Mouse (Mus musculus): ENCODE data around the gene Cachd1. TPM values are rescaled to one million over a fixed set of nuclear protein-coding genes. Genes with fewer than 3 reads are reported as not detected.

Gene Cachd1
- total RNA-seq, 4 experiments from 2014 or later: 3.0 to 10.7 (median 5.8) TPM

GRCm38 (mm10) chr4:100988231-100988799 is 211.8 kb downstream of the Cachd1 start:
- no peak for DNase-seq (ENCODE audit: low spot score in 2 of 2)

DNA sequence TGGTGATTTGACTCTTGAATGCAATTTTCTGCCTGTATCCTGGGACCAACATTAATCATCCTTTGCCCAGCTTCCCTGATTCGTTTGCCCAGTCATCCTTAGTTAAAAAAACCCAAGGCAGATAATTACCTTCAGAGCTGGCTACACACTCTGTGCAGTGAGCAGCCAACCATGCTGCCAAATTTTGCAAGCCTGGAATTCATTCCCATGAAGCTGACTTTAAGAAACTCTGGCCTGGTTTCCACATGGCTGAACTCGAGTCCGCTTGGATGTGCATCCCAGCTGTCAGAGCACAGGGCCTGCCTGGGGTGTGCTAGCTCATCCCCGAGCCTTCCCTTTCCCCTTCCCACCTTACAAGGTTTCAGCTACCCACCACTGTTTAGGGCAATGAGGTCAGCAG is 214.5 kb downstream of the Cachd1 start:
- no peak for DNase-seq (ENCODE audit: low spot score in 2 of 2)

DNA sequence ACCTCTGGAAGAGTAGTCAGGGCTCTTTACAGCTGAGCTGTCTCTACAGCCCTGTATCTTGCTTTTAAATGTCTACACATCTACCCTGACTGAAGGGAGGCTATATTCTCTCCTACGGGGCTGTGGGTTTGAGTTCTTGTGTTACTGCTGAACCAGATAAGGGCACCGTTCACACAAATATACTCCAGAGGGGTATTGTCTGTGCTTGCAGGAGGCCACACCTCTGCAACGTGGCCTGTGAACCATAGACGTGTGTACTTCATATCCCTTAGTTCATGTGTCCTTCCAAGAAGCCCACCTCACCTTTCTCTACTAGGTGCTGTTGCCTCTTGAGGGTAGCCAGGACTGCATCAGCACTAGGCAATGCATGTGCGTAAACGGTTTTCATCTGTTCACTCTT is 215.6 kb downstream of the Cachd1 start:
- no peak for DNase-seq (ENCODE audit: low spot score in 2 of 2)

DNA sequence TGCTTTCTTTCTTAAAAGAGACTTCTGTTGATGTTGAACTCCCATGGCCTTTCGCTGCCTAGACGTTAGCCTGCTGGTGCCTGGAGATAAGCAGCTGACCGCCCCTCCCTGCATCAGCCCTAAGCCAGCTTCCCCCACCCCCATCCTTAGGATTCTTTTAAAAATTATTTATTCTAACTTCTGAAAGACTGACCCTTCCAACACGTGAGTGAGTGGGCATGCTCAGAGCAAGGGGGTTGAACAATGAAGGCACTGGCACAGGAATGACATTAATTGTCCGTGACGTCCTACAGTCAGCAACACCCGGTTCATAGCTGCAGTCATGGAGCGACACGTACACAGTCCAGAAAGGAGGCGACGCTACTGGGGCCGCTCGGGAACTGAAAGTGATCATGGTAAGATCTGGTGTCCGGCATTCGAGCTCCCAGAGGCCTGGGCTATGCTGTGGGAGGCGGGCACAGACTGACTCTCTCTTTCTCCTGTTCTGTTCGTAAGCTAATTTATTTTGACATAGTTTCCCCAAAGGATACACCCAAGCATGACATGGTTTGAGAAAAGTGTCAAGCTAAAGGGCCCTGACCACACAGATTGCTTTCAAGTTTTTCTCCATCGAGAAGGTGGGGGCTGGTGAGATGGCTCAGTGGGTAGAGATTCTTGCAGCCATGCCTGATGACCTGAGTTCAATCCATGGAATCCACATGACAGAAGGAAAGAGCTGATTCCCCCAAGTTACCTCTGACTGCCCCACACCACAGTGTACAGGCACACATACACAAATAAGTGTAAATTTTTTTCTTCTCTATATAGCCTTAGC is 218.2 kb downstream of the Cachd1 start:
- DNase-seq (ENCODE audit: low spot score in 2 of 2): no peak

DNA sequence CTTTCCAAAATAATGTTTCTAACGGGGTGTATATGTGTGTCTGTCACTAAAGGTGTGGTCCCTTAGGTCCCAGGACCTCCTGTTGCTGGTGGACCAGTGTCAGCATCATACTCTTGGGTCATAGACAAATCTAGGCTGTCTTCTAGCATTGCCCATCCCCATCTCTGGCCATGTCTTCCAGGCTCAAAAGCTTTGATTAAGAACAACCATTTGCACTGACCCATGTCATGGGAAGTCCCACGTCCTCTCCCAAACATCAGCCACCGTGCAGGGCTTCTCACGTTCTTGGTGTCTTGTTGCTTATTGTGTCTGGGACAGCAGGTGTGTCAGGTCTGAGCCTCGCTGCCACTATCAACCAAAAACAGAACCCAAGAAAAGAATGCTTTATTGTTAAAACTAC is 219.1 kb downstream of the Cachd1 start:
- no peak for DNase-seq (ENCODE audit: low spot score in 2 of 2)

DNA sequence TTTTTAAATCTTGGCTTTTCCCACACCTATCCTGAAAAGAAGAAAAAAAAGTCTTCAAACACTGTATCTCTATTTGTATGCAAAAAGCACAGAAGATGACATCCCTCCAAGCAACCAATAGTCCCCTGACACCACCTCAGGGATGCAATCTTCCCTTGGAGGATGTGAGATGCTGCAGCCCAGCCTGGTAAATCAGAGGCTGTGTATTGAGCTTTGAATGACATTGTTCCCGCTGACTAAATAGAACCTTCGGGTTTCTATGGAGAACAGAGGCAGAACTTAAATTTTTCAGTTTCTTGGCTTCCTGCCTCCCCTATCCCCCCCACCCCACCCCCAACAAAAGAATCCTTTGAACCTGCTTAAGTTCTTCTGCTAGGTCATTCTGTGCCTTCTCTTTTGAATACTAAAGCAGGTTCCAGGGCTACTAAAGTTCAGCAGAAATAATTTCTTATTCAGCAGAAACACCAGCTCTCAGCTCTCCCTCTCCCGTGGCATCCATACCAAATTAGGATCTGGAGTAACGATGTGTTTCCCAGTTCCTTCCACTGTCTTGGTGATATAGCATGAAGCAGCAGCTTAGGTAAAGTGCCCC is 219.7 kb downstream of the Cachd1 start:
- no peak for DNase-seq (ENCODE audit: low spot score in 2 of 2)

DNA sequence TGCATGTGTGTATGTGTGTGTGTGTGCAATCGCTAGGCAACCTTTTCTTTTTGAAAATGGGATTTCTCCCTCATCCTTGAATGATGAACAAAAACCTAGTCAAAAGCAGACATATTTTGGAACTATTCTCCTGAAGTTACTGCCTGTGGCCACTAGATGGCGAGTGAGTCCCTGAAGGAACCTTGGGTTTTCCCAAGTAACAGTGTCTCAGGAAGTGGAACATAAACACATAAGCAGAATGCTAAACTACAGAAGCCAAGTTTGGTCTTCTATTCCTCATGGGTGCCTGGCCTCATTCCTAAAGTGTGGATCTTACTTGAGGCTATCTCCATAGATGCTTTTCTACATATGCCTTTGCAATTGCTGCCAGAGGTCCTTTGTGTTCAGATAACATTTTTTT is 221.7 kb downstream of the Cachd1 start:
- DNase-seq (ENCODE audit: low spot score in 2 of 2): no peak

DNA sequence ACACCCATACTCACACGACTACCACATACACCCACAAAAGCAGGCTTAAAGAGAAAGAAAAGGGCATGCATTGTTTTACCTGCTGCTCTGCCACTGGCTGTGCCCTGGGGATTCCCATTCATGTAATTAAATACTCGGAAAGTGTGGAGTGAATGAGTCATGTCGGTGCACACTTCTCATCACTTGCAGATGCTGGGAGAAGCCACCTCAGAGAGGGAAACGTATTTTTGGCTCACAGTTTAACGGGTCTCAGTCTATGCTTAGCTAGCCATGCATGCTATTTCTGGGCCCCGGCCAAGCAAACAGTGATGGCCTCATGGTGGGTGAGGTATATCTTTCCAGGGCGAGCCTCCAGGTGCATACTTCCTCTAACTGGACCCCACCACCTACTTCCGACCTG is 222.4 kb downstream of the Cachd1 start:
- DNase-seq (ENCODE audit: low spot score in 2 of 2): no peak

DNA sequence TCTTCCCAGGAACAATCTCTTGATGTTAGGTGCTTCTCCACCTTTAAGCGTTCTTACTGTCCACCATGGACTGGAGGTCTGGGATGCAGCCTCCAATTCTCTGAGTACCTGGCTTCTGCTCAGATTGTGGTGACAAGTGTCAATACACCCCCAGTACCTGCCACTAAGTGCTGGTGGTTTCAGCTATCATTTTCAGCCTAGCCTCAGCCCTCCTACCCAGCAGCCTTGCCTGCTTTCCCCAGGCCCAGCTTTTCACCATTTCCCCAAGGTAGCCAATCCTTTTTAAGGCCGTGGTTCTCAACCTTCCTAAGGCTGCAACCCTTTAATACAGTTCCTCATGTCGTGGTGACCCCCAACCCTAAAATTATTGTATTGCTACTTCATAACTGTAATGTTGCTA is 224.1 kb downstream of the Cachd1 start:
- no peak for DNase-seq (ENCODE audit: low spot score in 2 of 2)

- no peak for DNase-seq (ENCODE audit: low spot score in 2 of 2)
Observed at GRCm38 (mm10) chr4:101001073-101001472, 224.6 kb downstream of the Cachd1 start.

GRCm38 (mm10) chr4:101002961-101003360 is 226.5 kb downstream of the Cachd1 start:
- no peak for DNase-seq (ENCODE audit: low spot score in 2 of 2)

DNA sequence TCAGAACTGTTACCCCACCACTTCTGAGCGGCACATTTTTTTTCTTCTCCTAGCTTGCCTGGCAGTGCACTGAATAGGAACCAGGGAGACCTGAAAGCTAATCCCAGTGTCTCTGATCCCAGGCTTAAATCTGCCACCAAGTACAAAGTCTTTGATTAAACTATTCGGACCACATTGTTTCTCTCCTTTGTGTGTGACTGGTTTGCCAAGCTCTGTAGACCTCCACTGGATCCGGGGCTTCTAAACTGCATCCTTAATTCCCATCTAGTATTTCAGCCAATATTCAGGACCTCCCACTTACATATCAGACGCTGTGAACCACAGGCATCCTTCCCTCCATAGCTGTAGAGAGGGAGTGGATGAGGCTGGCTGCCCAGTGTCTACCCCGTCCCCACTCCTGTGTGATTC is 231.9 kb downstream of the Cachd1 start:
- DNase-seq (ENCODE audit: low spot score in 2 of 2): no peak

- no peak for DNase-seq (ENCODE audit: low spot score in 2 of 2)
Observed at GRCm38 (mm10) chr4:101009092-101009491, 232.6 kb downstream of the Cachd1 start.

- no peak for DNase-seq (ENCODE audit: low spot score in 2 of 2)
Observed at GRCm38 (mm10) chr4:101017806-101018205, 241.3 kb downstream of the Cachd1 start.

DNA sequence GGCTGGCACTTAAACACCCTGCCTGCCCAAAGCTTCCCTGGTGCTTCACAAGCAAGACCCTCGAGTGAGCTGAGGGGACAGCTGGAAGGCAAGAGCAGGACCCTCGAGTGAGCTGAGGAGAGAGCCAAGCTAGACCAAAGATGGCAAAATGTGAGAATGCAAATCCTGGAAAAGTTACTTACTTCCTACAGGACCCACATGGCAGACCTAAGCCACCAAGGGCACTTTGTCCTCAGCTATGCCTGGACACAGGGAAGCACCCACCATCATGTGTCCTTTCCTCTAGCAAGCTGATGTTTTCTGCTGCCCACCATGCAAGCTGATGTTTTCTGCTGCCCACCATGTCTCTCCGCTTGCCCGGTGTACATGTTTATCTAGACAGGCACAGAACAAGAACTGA is 244.1 kb downstream of the Cachd1 start, which contains the start of gene Gm10577:
Gene Gm10577 (minus strand): TSS at position 101 of the 400 bp plus-strand sequence.
- DNase-seq (ENCODE audit: low spot score in 2 of 2): no peak

DNA sequence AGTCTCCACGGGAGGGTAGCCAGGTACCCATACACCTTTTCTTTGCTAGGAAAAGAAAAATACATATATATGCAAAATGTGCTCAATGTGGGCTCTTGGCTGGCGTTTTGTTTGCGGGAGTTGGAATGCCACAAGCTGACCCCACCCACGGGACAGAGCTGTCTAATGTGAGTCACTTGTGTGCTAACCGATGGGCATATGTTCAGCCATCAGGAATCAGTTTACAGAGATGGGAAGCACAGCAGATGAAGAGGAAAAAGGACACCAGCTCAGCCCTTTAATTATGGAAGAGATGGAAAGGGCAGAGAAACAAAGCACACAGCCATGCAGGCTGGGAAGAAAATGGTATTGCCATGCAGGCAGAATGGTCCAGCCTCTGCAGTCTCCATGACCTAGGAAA is 250.1 kb downstream of the Cachd1 start:
- no peak for DNase-seq (ENCODE audit: low spot score in 2 of 2)

GRCm38 (mm10) chr4:101026995-101027394 is 250.5 kb downstream of the Cachd1 start:
- no peak for DNase-seq (ENCODE audit: low spot score in 2 of 2)

DNA sequence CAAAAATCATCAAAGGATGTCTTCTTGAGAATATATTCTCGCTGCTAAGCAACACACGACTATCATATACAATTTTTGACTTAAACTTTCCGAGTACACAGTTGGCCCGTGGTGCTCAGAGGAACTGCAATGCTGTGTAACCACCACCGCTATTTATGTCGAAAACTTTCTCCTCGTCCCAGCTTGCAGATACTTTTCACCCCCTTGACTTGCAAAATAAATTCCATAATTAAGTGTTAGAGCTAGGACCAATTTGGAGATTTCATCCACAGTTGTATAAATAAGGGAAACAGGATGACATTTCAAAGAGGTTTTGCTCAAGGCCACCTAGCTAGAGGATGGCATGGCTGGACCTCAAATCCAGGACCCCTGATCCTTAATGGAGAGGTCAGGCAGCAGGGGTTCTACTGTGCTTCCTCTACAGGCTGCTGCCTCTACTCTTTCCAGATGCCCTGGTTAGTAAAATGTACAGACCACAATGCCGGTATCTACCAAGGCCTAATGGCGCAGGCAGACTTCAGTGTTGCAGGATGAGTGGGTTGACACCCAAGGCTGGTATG is 251.5 kb downstream of the Cachd1 start:
- no peak for DNase-seq (ENCODE audit: low spot score in 2 of 2)

DNA sequence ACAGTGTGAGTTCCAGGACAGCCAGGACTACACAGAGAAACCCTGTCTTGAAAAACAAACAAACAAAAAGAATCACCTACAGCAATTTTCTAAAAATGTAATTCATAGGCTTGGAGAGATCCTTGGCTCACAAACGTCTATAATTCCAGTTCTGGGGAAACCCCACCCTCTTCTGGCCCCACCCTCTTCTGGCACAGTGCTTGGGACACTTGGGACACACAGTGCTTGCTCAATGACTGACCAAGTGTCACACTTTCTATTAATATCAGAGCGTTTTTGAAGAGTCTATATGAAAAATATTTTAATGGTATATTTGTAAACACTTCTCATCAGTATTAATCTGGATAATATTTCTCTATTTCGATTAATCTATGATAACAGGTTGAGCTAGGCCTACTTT is 256.6 kb downstream of the Cachd1 start:
- no peak for DNase-seq (ENCODE audit: low spot score in 2 of 2)

DNA sequence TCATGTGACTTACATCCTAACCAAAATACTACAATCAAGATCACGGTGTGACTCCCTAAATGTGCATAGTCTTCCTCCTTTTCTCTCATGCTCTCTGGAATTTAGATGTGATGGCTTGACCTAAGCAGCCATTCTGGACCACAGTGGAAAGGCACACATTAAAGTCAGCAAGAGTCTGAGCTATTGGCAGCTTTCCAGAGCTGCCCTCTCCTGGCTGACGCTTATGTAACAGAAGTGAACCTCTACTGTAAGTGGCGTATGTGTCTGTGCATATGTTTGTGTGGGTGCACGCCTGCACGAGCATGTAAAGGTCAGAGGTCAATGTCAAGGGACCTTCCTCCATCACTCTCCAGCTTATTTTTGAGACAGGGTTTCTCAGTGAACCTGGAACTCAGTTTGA is 258.7 kb downstream of the Cachd1 start:
- DNase-seq (ENCODE audit: low spot score in 2 of 2): no peak

- no peak for DNase-seq (ENCODE audit: low spot score in 2 of 2)
Observed at GRCm38 (mm10) chr4:101037156-101037555, 260.7 kb downstream of the Cachd1 start.

DNA sequence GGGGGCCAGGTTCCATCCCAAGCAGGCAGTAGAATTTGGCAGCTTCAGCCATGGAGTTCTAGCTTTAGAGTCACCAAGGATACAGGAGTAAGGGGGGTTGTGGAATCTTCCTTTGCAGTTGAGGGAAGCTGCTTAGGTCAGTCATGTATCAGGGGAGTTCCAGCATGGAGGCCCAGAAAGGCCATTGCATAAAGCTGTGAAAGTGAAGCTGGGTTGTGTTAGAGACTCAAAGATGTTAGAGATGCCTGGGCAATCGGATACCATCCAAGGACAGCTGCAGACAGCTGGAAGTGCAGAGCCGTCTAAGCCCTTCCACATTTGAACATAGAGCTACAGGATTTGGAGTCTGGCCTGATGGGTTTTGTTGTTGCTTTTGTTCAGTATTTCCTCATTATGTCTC is 267.2 kb downstream of the Cachd1 start:
- no peak for DNase-seq (ENCODE audit: low spot score in 2 of 2)

All from gastrocnemius, adult 8-10 months (tissue).